Mouse (Mus musculus) liver, embryonic 16.5 days (tissue): ENCODE results near the gene Magi1. TPM values are rescaled to one million over a fixed set of nuclear protein-coding genes. Genes with fewer than 3 reads are reported as not detected.
"Not testable (repeated sequence)": the region's sequence is repeated elsewhere in the genome, so short reads cannot be mapped to it uniquely, and the experiment has no call there.

Experiments used
- ATAC-seq: fragments of 200-750 bp; cut with Nextera tagmentation; 2 replicates; pipeline ENCODE4 v1.8.0; 2017; ENCODE audit warnings: low read depth, mild to moderate bottlenecking, moderate number of reproducible peaks, moderate library complexity
- H3K27ac ChIP-seq: fragments of 300-500 bp; sonication (generic); 2 replicates; pipeline ENCODE4 v1.5.1; 2014; ENCODE audit warnings: mild to moderate bottlenecking, low read length
- H3K27me3 ChIP-seq: fragments of 300-500 bp; sonication (generic); 2 replicates; pipeline ENCODE4 v1.6.1; 2014; ENCODE audit warnings: low read depth, low read length, mixed read lengths; ENCODE audit not compliant: control insufficient read depth, insufficient read depth
- H3K36me3 ChIP-seq: fragments of 300-500 bp; sonication (generic); 2 replicates; pipeline ENCODE4 v1.6.1; 2014; ENCODE audit warnings: mild to moderate bottlenecking; ENCODE audit not compliant: control insufficient read depth, insufficient read depth
- H3K4me1 ChIP-seq: fragments of 300-500 bp; sonication (generic); 2 replicates; pipeline ENCODE4 v1.6.1; 2014; ENCODE audit warnings: low read depth, low read length, mixed read lengths; ENCODE audit not compliant: control insufficient read depth
- H3K4me2 ChIP-seq: fragments of 300-500 bp; sonication (generic); 2 replicates; pipeline ENCODE4 v1.6.1; 2014; ENCODE audit warnings: low read depth, low read length, mixed read lengths
- H3K4me3 ChIP-seq: fragments of 300-500 bp; sonication (generic); 2 replicates; pipeline ENCODE4 v1.5.1; 2014; ENCODE audit warnings: low read depth, mild to moderate bottlenecking, low read length
- H3K9ac ChIP-seq: fragments of 300-500 bp; sonication (generic); 2 replicates; pipeline ENCODE4 v1.6.1; 2014; ENCODE audit warnings: low read depth, low read length
- H3K9me3 ChIP-seq: fragments of 300-500 bp; sonication (generic); replicated peaks from 2 replicates; pipeline ENCODE4 v1.6.1; 2016; ENCODE audit warnings: low read length; ENCODE audit not compliant: control insufficient read depth
- WGBS: fragments of 180-500 bp; shearing (Covaris S2); extraction: QIAGEN DNeasy Blood & Tissue Kit; methylation state at CpG from one replicate; pipeline ENCODE4 v1.1.7; 2014; ENCODE audit not compliant: insufficient replicate concordance; 5-methylcytosine and 5-hydroxymethylcytosine counted together
- polyA plus RNA-seq: library from polyadenylated mRNA; unstranded; fragments of >200 nt; fragmentation: Nextera tagmentation; extraction: Ambion mirVana; gene quantifications from 2 replicates; pipeline ENCODE4 v1.2.1, GENCODE M21; 2015

Magi1 gene
- polyA plus RNA-seq, 1 experiment from 2014 or later, result 1.3 TPM

- Histone ChIP-seq H3K4me2 (no peak overlapping the region), H3K27ac (no peak overlapping the region), H3K4me1 (no peaks in the 10 kb centered on the region), H3K36me3 (no peaks in the 10 kb centered on the region), H3K27me3 (no peaks in the 10 kb centered on the region), H3K9me3 (no peaks in the 10 kb centered on the region), H3K9ac (no peak overlapping the region), H3K4me3 (no peak overlapping the region)
- 74% methylated on average over 12 of the region's 12 CpGs for WGBS
- no peak for ATAC-seq
Measured at GRCm38 (mm10) chr6:93665056-93665805, 618.5 kb downstream of the Magi1 start.

DNA sequence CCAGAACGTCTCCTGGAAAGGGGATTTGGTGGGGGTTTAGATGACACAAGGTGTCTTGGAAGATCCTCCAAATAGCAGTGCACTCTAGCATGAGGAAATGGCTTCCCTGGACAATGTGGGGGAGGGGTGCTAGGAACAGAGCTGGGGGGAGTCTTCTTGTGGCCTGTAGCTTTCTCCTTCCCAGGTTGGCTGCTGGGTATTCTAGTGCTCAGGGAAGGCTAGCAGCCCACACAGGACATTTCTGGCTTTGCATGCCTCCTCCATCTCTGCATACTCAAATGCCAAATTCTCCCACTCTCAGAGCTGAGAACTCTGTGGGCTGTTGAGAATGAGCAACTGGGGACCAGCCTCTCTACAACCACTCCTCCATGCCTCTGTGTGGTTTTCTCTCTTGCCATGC, 622.6 kb downstream of the Magi1 start:
- Histone ChIP-seq H3K4me2 (no peak overlapping the region), H3K9me3 (no peaks in the 10 kb centered on the region), H3K4me1 (no peaks in the 10 kb centered on the region), H3K4me3 (no peak overlapping the region), H3K36me3 (no peaks in the 10 kb centered on the region), H3K27me3 (no peaks in the 10 kb centered on the region), H3K27ac (no peak overlapping the region), H3K9ac (no peak overlapping the region)
- 42% methylated on average over 1 of the region's 1 CpGs for WGBS
- ATAC-seq, result no peak

- Histone ChIP-seq H3K4me2 (no peak overlapping the region), H3K9me3 (no peaks in the 10 kb centered on the region), H3K4me3 (no peak overlapping the region), H3K9ac (no peak overlapping the region), H3K36me3 (no peaks in the 10 kb centered on the region), H3K27ac (no peak overlapping the region), H3K4me1 (no peaks in the 10 kb centered on the region), H3K27me3 (no peaks in the 10 kb centered on the region)
- 74% methylated on average over 8 of the region's 8 CpGs for WGBS
- no peak for ATAC-seq
Measured at GRCm38 (mm10) chr6:93659534-93659933, 624.2 kb downstream of the Magi1 start.

DNA sequence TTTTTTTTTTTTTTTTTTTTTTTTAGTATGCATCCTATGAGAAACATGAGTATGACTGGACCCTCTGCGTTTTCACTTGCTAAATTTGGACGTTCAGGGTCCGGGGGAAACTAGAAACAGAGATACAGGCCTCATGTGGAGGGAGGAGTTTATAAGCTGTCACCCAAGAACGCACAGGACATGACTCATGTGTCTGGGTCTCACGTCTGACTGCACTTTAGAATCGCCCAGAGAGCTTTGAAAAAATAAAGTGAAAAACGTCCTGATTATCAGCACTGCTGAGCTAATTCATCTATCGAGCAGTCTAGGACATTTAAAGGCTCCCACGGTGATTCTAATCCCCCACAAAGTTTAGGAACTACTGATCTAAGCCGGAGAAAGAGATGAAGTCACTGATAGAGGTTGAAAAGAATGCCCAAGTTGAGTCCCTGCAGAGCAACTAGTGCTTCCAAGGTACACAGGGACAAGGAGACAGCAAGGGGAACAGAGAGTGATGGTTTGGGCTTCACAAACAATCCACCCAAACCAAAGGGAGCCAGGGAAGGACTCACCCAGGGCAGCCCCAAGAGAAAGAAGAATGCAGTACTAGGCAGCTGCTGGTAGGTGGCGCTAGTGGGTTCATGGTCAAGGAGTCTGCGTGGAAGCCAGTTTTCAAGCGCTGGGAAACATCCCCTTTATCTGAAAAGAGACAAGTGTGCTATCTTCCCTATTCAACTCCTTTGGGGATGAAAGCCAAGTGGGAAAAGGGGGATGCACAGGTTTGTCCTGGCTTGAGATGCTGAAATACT, 626.3 kb downstream of the Magi1 start:
- Histone ChIP-seq H3K4me1 (no peaks in the 10 kb centered on the region), H3K9me3 (no peaks in the 10 kb centered on the region), H3K4me2 (no peak overlapping the region), H3K9ac (no peak overlapping the region), H3K27me3 (no peaks in the 10 kb centered on the region), H3K4me3 (no peak overlapping the region), H3K36me3 (no peaks in the 10 kb centered on the region), H3K27ac (no peak overlapping the region)
- 22% methylated on average over 13 of the region's 13 CpGs for WGBS
- no peak for ATAC-seq

GRCm38 (mm10) chr6:93648581-93649230, 635.0 kb downstream of the Magi1 start:
- no peaks in the 10 kb centered on the region for H3K4me1 ChIP-seq
- ATAC-seq, result no peak
- 48% methylated on average over 8 of the region's 8 CpGs for WGBS
- H3K9me3 ChIP-seq, result no peaks in the 10 kb centered on the region
- H3K4me2 ChIP-seq, result no peak overlapping the region
- H3K9ac ChIP-seq, result no peak overlapping the region
- H3K27me3 ChIP-seq, result no peaks in the 10 kb centered on the region
- H3K27ac ChIP-seq, result no peak overlapping the region
- no peak overlapping the region for H3K4me3 ChIP-seq
- no peaks in the 10 kb centered on the region for H3K36me3 ChIP-seq

- H3K4me1 ChIP-seq, H3K4me2 ChIP-seq, H3K36me3 ChIP-seq, H3K9ac ChIP-seq, H3K9me3 ChIP-seq, H3K27ac ChIP-seq, H3K27me3 ChIP-seq, ATAC-seq, H3K4me3 ChIP-seq: not testable (repeated sequence)
- WGBS, result 54% methylated on average over 5 of the region's 5 CpGs
Measured at GRCm38 (mm10) chr6:93629735-93630291, 653.9 kb downstream of the Magi1 start.

- no peak for ATAC-seq
- Histone ChIP-seq H3K4me1 (no peaks in the 10 kb centered on the region), H3K9ac (no peak overlapping the region), H3K36me3 (no peaks in the 10 kb centered on the region), H3K27me3 (no peaks in the 10 kb centered on the region), H3K9me3 (no peaks in the 10 kb centered on the region), H3K4me3 (no peak overlapping the region), H3K27ac (no peak overlapping the region), H3K4me2 (no peak overlapping the region)
- WGBS, result 71% methylated on average over 5 of the region's 5 CpGs
Measured at GRCm38 (mm10) chr6:93627200-93627599, 656.5 kb downstream of the Magi1 start.
